Mouse (Mus musculus) heart, embryonic 10.5 days (tissue): ENCODE measurements at regions not wholly inside any gene's neighbourhood (a gene's known extent, or its start where the extent isn't known, plus 50 kb on each side); places are given as distances from the start of the nearest gene placed in this dataset.

Source experiments
- DNase-seq: peaks from one replicate; pipeline ENCODE4 v3.0.0-alpha.2; 2017; ENCODE audit warnings: low spot score
- H3K27ac ChIP-seq: fragments of 300-500 bp; sonication (generic); 2 replicates; pipeline ENCODE4 v1.5.1; 2016; ENCODE audit warnings: mild to moderate bottlenecking
- H3K27me3 ChIP-seq: fragments of 300-500 bp; sonication (generic); 2 replicates; pipeline ENCODE4 v1.6.1; 2016; ENCODE audit warnings: mild to moderate bottlenecking; ENCODE audit not compliant: poor library complexity, insufficient read depth, severe bottlenecking
- H3K36me3 ChIP-seq: fragments of 300-500 bp; sonication (generic); 2 replicates; pipeline ENCODE4 v1.6.1; 2016; ENCODE audit warnings: mild to moderate bottlenecking, moderate library complexity
- H3K4me1 ChIP-seq: fragments of 300-500 bp; sonication (generic); 2 replicates; pipeline ENCODE4 v1.6.1; 2016; ENCODE audit warnings: mild to moderate bottlenecking
- H3K4me3 ChIP-seq: fragments of 300-500 bp; sonication (generic); 2 replicates; pipeline ENCODE4 v1.5.1; 2016; ENCODE audit warnings: mild to moderate bottlenecking, moderate library complexity
- H3K9me3 ChIP-seq: fragments of 300-500 bp; sonication (generic); 2 replicates; pipeline ENCODE4 v1.6.1; 2016; ENCODE audit warnings: mild to moderate bottlenecking, moderate library complexity
- WGBS: fragments of 180-500 bp; shearing (Covaris S2); methylation state at CpG from one replicate; pipeline ENCODE4 v1.1.7; 2016; 5-methylcytosine and 5-hydroxymethylcytosine counted together

DNA sequence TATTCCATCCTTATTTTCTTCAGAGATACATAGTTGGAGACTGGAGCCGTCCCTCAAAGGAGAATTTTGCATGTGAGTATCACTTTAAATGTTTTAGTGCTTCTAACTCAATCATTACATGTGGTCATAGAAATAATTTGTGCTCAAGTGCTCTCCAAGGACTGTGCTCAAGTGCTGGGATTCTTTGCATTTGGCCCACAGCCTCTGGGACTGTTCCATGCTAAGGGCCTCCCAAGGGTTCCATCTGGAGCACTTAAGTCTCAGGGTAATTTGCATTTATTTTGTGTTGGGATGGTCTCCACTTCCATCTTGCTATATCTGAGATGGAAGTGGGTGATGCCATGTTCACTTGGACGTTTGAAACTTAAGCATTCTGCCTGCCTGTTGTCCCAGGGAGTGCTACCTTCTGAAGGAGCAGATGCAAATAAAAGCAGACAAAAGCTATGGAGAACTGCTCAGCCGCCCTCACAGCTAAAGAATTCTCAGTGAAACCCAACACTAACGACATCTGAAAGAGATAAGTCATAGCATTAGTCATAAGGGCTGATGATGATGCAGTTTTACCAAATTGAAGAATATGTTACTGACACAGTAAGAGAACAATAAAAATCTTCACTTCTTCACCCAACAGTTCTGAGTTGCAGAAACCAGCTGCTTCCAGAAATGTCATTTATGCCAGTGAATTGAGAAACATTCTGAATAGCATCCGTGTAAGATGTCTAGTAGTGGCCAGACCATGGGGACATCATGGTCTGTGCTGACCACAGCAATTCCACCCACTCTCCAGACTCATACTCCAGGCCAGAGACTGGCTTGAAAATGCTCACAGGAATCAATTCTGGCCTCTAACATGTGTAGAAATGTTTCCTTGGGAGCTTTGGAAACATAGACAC lies 237.4 kb upstream of the Tbx18 start:
- no peak overlapping the region for H3K27ac ChIP-seq
- DNase-seq = no peak
- 49% methylated on average over 5 of the region's 5 CpGs for WGBS

DNA sequence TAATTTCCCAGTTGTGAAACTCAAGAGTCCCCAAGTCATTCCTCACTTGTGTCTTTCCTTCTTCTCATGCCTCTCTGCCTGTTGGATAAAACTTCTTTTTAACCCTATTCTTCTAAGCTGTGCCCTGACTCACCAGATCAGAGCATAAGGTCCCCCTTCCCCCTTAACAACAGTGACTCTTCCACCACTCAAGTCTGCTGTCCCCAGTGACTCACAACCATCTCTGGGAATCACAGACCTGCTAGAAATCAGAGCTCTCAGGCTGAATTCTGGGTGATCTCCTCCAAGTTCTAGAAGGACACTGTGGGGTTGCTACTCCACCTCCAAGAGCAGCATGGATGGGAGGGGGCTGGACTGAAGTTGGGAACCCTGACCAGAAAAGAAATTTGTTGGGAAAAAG lies 239.5 kb upstream of the Tbx18 start:
- Histone ChIP-seq H3K9me3 (no peaks in the 10 kb centered on the region), H3K27ac (no peak overlapping the region), H3K27me3 (no peaks in the 10 kb centered on the region), H3K36me3 (no peaks in the 10 kb centered on the region), H3K4me3 (no peak overlapping the region), H3K4me1 (no peaks in the 10 kb centered on the region)
- DNase-seq = no peak

More for the DNA sequence above, 237.4 kb upstream of the Tbx18 start:
- H3K4me3 ChIP-seq = no peak overlapping the region
- no peaks in the 10 kb centered on the region for H3K4me1 ChIP-seq
- no peaks in the 10 kb centered on the region for H3K9me3 ChIP-seq
- H3K27me3 ChIP-seq = no peaks in the 10 kb centered on the region
- H3K36me3 ChIP-seq = no peaks in the 10 kb centered on the region

DNA sequence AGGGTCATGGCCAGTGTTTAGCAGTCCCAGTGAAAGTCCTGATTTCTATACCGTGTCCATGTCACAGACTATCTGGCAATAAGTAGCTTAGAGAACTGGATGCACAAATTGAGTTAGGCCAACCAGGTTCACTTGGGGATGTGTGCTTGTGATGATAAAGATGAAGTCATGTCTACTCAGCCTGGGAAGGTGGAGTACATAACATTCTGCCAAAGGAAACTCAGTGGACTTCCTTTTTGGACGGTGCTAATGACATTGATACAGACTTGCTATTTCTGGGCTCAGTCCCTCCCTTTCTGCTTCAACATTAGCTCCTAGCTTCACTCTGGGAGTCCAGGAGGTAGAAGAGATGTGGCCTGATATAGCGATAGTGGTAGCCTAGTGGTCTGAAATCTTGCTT lies 240.7 kb upstream of the Tbx18 start:
- WGBS = 81% methylated on average over 3 of the region's 3 CpGs
- Histone ChIP-seq H3K9me3 (no peaks in the 10 kb centered on the region), H3K4me1 (no peaks in the 10 kb centered on the region), H3K27ac (no peak overlapping the region), H3K4me3 (no peak overlapping the region), H3K27me3 (no peaks in the 10 kb centered on the region), H3K36me3 (no peaks in the 10 kb centered on the region)
- DNase-seq = no peak

GRCm38 (mm10) chr9:87973531-87973930 lies 242.5 kb upstream of the Tbx18 start:
- no peak for DNase-seq
- H3K36me3 ChIP-seq = no peaks in the 10 kb centered on the region
- no peaks in the 10 kb centered on the region for H3K27me3 ChIP-seq
- H3K4me3 ChIP-seq = no peak overlapping the region
- no peaks in the 10 kb centered on the region for H3K9me3 ChIP-seq
- H3K4me1 ChIP-seq = no peaks in the 10 kb centered on the region
- WGBS = 37% methylated on average over 6 of the region's 6 CpGs
- no peak overlapping the region for H3K27ac ChIP-seq

GRCm38 (mm10) chr9:87984910-87985309 lies 253.8 kb upstream of the Tbx18 start:
- no peaks in the 10 kb centered on the region for H3K4me1 ChIP-seq
- WGBS = 81% methylated on average over 3 of the region's 3 CpGs
- no peaks in the 10 kb centered on the region for H3K27me3 ChIP-seq
- no peaks in the 10 kb centered on the region for H3K9me3 ChIP-seq
- H3K4me3 ChIP-seq = no peak overlapping the region
- no peak overlapping the region for H3K27ac ChIP-seq
- H3K36me3 ChIP-seq = no peaks in the 10 kb centered on the region
- no peak for DNase-seq

GRCm38 (mm10) chr9:87985439-87985838 lies 254.4 kb upstream of the Tbx18 start:
- H3K4me3 ChIP-seq = no peak overlapping the region
- H3K36me3 ChIP-seq = no peaks in the 10 kb centered on the region
- DNase-seq = no peak
- WGBS = 70% methylated on average over 4 of the region's 4 CpGs
- H3K27ac ChIP-seq = no peak overlapping the region
- no peaks in the 10 kb centered on the region for H3K4me1 ChIP-seq
- H3K27me3 ChIP-seq = no peaks in the 10 kb centered on the region
- no peaks in the 10 kb centered on the region for H3K9me3 ChIP-seq

- WGBS = 83% methylated on average over 8 of the region's 8 CpGs
- no peak overlapping the region for H3K27ac ChIP-seq
Measured at GRCm38 (mm10) chr9:88005945-88006700, 275.1 kb upstream of the Tbx18 start.

GRCm38 (mm10) chr9:88023752-88024151 lies 292.7 kb upstream of the Tbx18 start:
- Histone ChIP-seq H3K9me3 (no peaks in the 10 kb centered on the region), H3K27me3 (no peaks in the 10 kb centered on the region), H3K4me1 (no peaks in the 10 kb centered on the region), H3K36me3 (no peaks in the 10 kb centered on the region), H3K27ac (no peak overlapping the region), H3K4me3 (no peak overlapping the region)
- no peak for DNase-seq
- WGBS = 80% methylated on average over 3 of the region's 3 CpGs

More at GRCm38 (mm10) chr9:88005945-88006700, 275.1 kb upstream of the Tbx18 start:
- Histone ChIP-seq H3K27me3 (no peaks in the 10 kb centered on the region), H3K36me3 (no peaks in the 10 kb centered on the region), H3K4me1 (no peaks in the 10 kb centered on the region), H3K4me3 (no peak overlapping the region), H3K9me3 (no peaks in the 10 kb centered on the region)
- DNase-seq = no peak

DNA sequence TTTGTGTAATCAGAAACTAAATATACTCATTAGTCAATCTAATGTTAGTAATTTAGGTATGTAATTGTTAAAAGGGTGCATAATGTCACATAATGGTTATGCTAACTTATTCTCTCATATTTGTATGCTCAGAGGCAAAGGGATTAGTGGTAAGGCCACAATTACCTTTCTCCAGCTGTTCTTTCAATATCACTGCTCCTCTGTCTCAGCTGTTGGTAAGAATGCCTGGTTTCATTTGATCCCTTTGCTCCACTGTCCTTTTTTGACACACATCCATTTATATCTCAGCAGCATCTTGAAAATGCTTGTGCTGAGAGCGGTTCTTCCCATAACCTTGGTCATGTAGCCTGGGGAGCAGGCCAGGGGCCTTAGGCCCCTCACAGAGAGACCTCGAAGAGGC lies 294.9 kb upstream of the Tbx18 start:
- Histone ChIP-seq H3K36me3 (no peaks in the 10 kb centered on the region), H3K4me1 (no peaks in the 10 kb centered on the region), H3K9me3 (no peaks in the 10 kb centered on the region), H3K4me3 (no peak overlapping the region), H3K27ac (no peak overlapping the region), H3K27me3 (no peaks in the 10 kb centered on the region)
- WGBS = 64% methylated on average over 2 of the region's 2 CpGs
- DNase-seq = no peak

GRCm38 (mm10) chr9:88030509-88031148 lies 296.4 kb upstream of the Nt5e start:
- WGBS = 84% methylated on average over 6 of the region's 6 CpGs
- DNase-seq = no peak
- Histone ChIP-seq H3K27me3 (no peaks in the 10 kb centered on the region), H3K9me3 (no peaks in the 10 kb centered on the region), H3K36me3 (no peaks in the 10 kb centered on the region), H3K4me1 (no peaks in the 10 kb centered on the region), H3K4me3 (no peak overlapping the region), H3K27ac (no peak overlapping the region)

DNA sequence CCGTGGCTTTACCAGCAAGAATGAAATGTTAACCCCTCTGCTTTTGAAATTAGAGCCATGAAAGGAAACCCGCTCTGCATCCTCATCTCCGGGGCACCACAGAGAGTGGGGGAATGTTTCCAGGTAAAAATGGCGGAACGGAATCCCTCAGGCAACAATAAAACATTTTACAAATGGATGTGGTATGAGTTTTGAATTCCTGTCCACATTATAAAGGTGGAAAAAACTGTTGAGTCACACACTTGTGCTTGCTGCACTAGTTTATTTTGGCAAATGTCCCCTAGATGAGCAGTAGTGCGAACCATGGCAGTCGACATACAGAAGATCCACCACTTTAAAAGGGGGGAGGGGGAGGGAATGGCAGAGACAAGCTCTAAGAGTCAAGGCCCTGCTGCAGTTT lies 289.4 kb upstream of the Nt5e start:
- H3K9me3 ChIP-seq = no peaks in the 10 kb centered on the region
- DNase-seq = no peak
- H3K4me1 ChIP-seq = no peaks in the 10 kb centered on the region
- H3K36me3 ChIP-seq = no peaks in the 10 kb centered on the region
- H3K27me3 ChIP-seq = no peaks in the 10 kb centered on the region
- no peak overlapping the region for H3K4me3 ChIP-seq
- H3K27ac ChIP-seq = no peak overlapping the region
- WGBS = 79% methylated on average over 7 of the region's 7 CpGs

DNA sequence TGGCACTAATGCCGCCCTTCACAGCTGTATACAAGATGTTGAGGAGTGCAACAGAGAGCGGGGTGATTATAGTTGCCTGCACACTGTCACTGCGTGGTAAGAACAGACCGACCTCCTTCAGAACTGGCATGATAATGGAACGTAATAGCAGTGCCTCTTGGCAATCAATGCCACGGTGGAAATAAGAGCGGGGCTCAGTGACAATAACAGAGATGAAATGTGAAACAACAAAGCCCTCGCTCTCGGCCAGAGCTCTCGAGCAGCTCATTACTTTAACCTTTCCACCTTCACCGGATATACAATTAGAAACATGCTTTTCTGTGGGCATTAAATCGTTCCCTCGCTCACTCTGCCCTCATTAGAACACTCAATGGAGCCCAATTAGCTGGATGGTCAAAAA lies 277.7 kb upstream of the Nt5e start:
- Histone ChIP-seq H3K4me1 (no peaks in the 10 kb centered on the region), H3K27me3 (0 out of 2 replicates have a peak, but pooled peaks cover under 1% of the 10 kb centered on the region), H3K4me3 (no peak overlapping the region), H3K9me3 (no peaks in the 10 kb centered on the region), H3K36me3 (no peaks in the 10 kb centered on the region), H3K27ac (no peak overlapping the region)
- no peak for DNase-seq
- 76% methylated on average over 13 of the region's 13 CpGs for WGBS

DNA sequence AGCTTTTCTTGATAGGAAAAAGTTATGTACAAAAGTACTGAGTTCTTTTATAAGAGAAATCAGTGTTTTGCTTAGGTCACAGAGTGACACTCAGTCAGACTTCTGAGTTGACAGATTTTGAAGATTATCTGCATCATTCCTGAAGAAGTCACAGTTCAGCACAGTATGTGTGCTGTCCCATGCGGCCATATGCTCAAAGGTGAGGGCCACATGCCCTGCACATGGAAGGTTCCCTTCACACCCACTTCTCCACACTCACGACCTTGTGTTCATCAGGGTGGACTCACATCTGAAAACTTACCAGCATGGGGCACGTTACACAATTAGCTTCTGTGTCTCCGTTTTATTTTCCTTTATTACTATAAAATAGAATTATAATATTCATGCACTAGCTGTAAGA lies 277.2 kb upstream of the Nt5e start:
- 75% methylated on average over 4 of the region's 4 CpGs for WGBS
- no peak overlapping the region for H3K27ac ChIP-seq

More for the DNA sequence above, 277.2 kb upstream of the Nt5e start:
- no peaks in the 10 kb centered on the region for H3K4me1 ChIP-seq
- H3K9me3 ChIP-seq = no peaks in the 10 kb centered on the region
- H3K36me3 ChIP-seq = no peaks in the 10 kb centered on the region
- H3K4me3 ChIP-seq = no peak overlapping the region
- H3K27me3 ChIP-seq = 0 out of 2 replicates have a peak, but pooled peaks cover 5% of the 10 kb centered on the region
- no peak for DNase-seq
